Mouse (Mus musculus) stomach, embryonic 14.5 days (tissue): ENCODE results near the gene Fcer1g. TPM values are rescaled to one million over a fixed set of nuclear protein-coding genes. Genes with fewer than 3 reads are reported as not detected.
"Not testable (repeated sequence)": the region's sequence is repeated elsewhere in the genome, so short reads cannot be mapped to it uniquely, and the experiment has no call there.

Experiments
- ATAC-seq: fragments of 200-750 bp; cut with Nextera tagmentation; 2 replicates; pipeline ENCODE4 v1.8.0; 2017; ENCODE audit warnings: low read depth, moderate TSS enrichment; ENCODE audit not compliant: insufficient number of reproducible peaks, insufficient read depth, low FRiP score
- H3K27ac ChIP-seq: fragments of 300-500 bp; sonication (generic); 2 replicates; pipeline ENCODE4 v1.5.1; 2014; ENCODE audit warnings: mild to moderate bottlenecking, low read length, moderate library complexity, mixed read lengths
- H3K27me3 ChIP-seq: fragments of 300-500 bp; sonication (generic); 2 replicates; pipeline ENCODE4 v1.6.1; 2014; ENCODE audit warnings: low read length, control low read depth, mixed read lengths; ENCODE audit not compliant: control insufficient read depth, insufficient read depth
- H3K36me3 ChIP-seq: fragments of 300-500 bp; sonication (generic); 2 replicates; pipeline ENCODE4 v1.6.1; 2014; ENCODE audit warnings: mild to moderate bottlenecking, control low read depth, low read length, moderate library complexity, mixed read lengths; ENCODE audit not compliant: control insufficient read depth, insufficient read depth
- H3K4me1 ChIP-seq: fragments of 300-500 bp; sonication (generic); 2 replicates; pipeline ENCODE4 v1.6.1; 2014; ENCODE audit warnings: low read length, control low read depth, mixed read lengths; ENCODE audit not compliant: control insufficient read depth, insufficient read depth
- H3K4me2 ChIP-seq: fragments of 300-500 bp; sonication (generic); replicated peaks from 2 replicates; pipeline ENCODE4 v1.6.1; 2014; ENCODE audit warnings: low read depth, low read length, control low read depth
- H3K4me3 ChIP-seq: fragments of 300-500 bp; sonication (generic); 2 replicates; pipeline ENCODE4 v1.5.1; 2014; ENCODE audit warnings: low read depth, low read length, control low read depth
- H3K9ac ChIP-seq: fragments of 300-500 bp; sonication (generic); replicated peaks from 2 replicates; pipeline ENCODE4 v1.6.1; 2014; ENCODE audit warnings: low read depth, mild to moderate bottlenecking, control low read depth, low read length, moderate library complexity, mixed read lengths
- H3K9me3 ChIP-seq: fragments of 300-500 bp; sonication (generic); 2 replicates; pipeline ENCODE4 v1.6.1; 2016; ENCODE audit warnings: low read depth, low read length, control low read depth; ENCODE audit not compliant: control insufficient read depth
- WGBS: fragments of 180-500 bp; shearing (Covaris S2); extraction: QIAGEN DNeasy Blood & Tissue Kit; methylation state at CpG from one replicate; pipeline ENCODE4 v1.1.7; 2014; 5-methylcytosine and 5-hydroxymethylcytosine counted together
- polyA plus RNA-seq: library from polyadenylated mRNA; unstranded; fragments of >200 nt; fragmentation: Nextera tagmentation; extraction: Ambion mirVana; gene quantifications from 2 replicates; pipeline ENCODE4 v1.2.1, GENCODE M21; 2014

Gene Fcer1g
- polyA plus RNA-seq, 1 experiment from 2014 or later = 52.5 TPM

- not testable (repeated sequence) for ATAC-seq, H3K4me2 ChIP-seq, H3K4me1 ChIP-seq, H3K9me3 ChIP-seq, H3K27ac ChIP-seq, H3K27me3 ChIP-seq, H3K9ac ChIP-seq, H3K4me3 ChIP-seq
- 84% methylated on average over 12 of the region's 12 CpGs for WGBS
- H3K36me3 ChIP-seq = peaks cover 64% of the 10 kb centered on the region
Observed at GRCm38 (mm10) chr1:171241952-171242351, 7.8 kb upstream of the Fcer1g start.

GRCm38 (mm10) chr1:171240911-171241310, 6.7 kb upstream of the Fcer1g start:
- Histone ChIP-seq H3K9me3 (no peaks in the 10 kb centered on the region), H3K36me3 (peaks cover 73% of the 10 kb centered on the region), H3K27ac (no peak overlapping the region), H3K4me1 (peaks cover under 1% of the 10 kb centered on the region; the same call in 1 of the 2 replicates), H3K9ac (no peak overlapping the region), H3K27me3 (no peaks in the 10 kb centered on the region), H3K4me2 (no peak overlapping the region), H3K4me3 (no peak overlapping the region)
- 92% methylated on average over 10 of the region's 10 CpGs for WGBS
- ATAC-seq = no peak

GRCm38 (mm10) chr1:171239992-171240744, 6.0 kb upstream of the Fcer1g start:
- Histone ChIP-seq H3K36me3 (peaks cover 80% of the 10 kb centered on the region), H3K4me1 (no peaks in the 10 kb centered on the region; the same call in 1 of the 2 replicates), H3K9me3 (no peaks in the 10 kb centered on the region), H3K9ac (no peak overlapping the region), H3K27ac (no peak overlapping the region), H3K4me2 (no peak overlapping the region), H3K27me3 (no peaks in the 10 kb centered on the region), H3K4me3 (no peak overlapping the region)
- 71% methylated on average over 15 of the region's 15 CpGs for WGBS
- ATAC-seq = no peak

GRCm38 (mm10) chr1:171238463-171238862, 4.3 kb upstream of the Fcer1g start:
- WGBS = 66% methylated on average over 14 of the region's 14 CpGs
- Histone ChIP-seq H3K27me3 (no peaks in the 10 kb centered on the region), H3K36me3 (peaks cover 90% of the 10 kb centered on the region), H3K9me3 (no peaks in the 10 kb centered on the region), H3K4me1 (no peaks in the 10 kb centered on the region; the same call in 1 of the 2 replicates), H3K9ac (no peak overlapping the region), H3K4me3 (no peak overlapping the region), H3K27ac (no peak overlapping the region), H3K4me2 (no peak overlapping the region)
- ATAC-seq = no peak

GRCm38 (mm10) chr1:171237438-171237837, 3.3 kb upstream of the Fcer1g start:
- no peak overlapping the region for H3K27ac ChIP-seq
- no peaks in the 10 kb centered on the region for H3K27me3 ChIP-seq
- WGBS = 54% methylated on average over 6 of the region's 6 CpGs

GRCm38 (mm10) chr1:171235791-171236190, 1.6 kb upstream of the Fcer1g start:
- H3K27me3 ChIP-seq = no peaks in the 10 kb centered on the region
- H3K27ac ChIP-seq = no peak overlapping the region
- H3K9me3 ChIP-seq = no peaks in the 10 kb centered on the region
- WGBS = 89% methylated on average over 4 of the region's 4 CpGs
- ATAC-seq = no peak
- peaks cover 69% of the 10 kb centered on the region for H3K36me3 ChIP-seq
- no peak overlapping the region for H3K9ac ChIP-seq
- H3K4me3 ChIP-seq = no peak overlapping the region
- H3K4me1 ChIP-seq = no peaks in the 10 kb centered on the region; the same call in 1 of the 2 replicates
- no peak overlapping the region for H3K4me2 ChIP-seq

More at GRCm38 (mm10) chr1:171237438-171237837, 3.3 kb upstream of the Fcer1g start:
- no peak overlapping the region for H3K4me3 ChIP-seq
- no peak for ATAC-seq
- H3K9me3 ChIP-seq = no peaks in the 10 kb centered on the region
- H3K9ac ChIP-seq = no peak overlapping the region
- peaks cover 82% of the 10 kb centered on the region for H3K36me3 ChIP-seq
- H3K4me1 ChIP-seq = no peaks in the 10 kb centered on the region; the same call in 1 of the 2 replicates
- no peak overlapping the region for H3K4me2 ChIP-seq

GRCm38 (mm10) chr1:171234538-171234937, 373 bp upstream of the Fcer1g start:
- Histone ChIP-seq H3K27me3 (no peaks in the 10 kb centered on the region), H3K9me3 (no peaks in the 10 kb centered on the region), H3K9ac (no peak overlapping the region), H3K27ac (no peak overlapping the region), H3K36me3 (peaks cover 61% of the 10 kb centered on the region), H3K4me1 (no peaks in the 10 kb centered on the region), H3K4me2 (no peak overlapping the region), H3K4me3 (no peak overlapping the region)
- 87% methylated on average over 4 of the region's 4 CpGs for WGBS
- ATAC-seq = no peak

GRCm38 (mm10) chr1:171232800-171233730, 1.1 kb downstream of the Fcer1g start:
- Histone ChIP-seq H3K9me3 (no peaks in the 10 kb centered on the region), H3K4me1 (no peaks in the 10 kb centered on the region), H3K4me3 (no peak overlapping the region), H3K27me3 (no peaks in the 10 kb centered on the region), H3K36me3 (peaks cover 46% of the 10 kb centered on the region), H3K27ac (no peak overlapping the region; the same call in 1 of the 2 replicates), H3K9ac (no peak overlapping the region), H3K4me2 (no peak overlapping the region)
- no peak for ATAC-seq
- 85% methylated on average over 12 of the region's 12 CpGs for WGBS
